Mouse (Mus musculus): ENCODE results near the gene Ube2l6. TPM values are rescaled to one million over a fixed set of nuclear protein-coding genes. Genes with fewer than 3 reads are reported as not detected.

Gene Ube2l6
- polyA plus RNA-seq, 1 experiment from 2014 or later, result 18.6 TPM

DNA sequence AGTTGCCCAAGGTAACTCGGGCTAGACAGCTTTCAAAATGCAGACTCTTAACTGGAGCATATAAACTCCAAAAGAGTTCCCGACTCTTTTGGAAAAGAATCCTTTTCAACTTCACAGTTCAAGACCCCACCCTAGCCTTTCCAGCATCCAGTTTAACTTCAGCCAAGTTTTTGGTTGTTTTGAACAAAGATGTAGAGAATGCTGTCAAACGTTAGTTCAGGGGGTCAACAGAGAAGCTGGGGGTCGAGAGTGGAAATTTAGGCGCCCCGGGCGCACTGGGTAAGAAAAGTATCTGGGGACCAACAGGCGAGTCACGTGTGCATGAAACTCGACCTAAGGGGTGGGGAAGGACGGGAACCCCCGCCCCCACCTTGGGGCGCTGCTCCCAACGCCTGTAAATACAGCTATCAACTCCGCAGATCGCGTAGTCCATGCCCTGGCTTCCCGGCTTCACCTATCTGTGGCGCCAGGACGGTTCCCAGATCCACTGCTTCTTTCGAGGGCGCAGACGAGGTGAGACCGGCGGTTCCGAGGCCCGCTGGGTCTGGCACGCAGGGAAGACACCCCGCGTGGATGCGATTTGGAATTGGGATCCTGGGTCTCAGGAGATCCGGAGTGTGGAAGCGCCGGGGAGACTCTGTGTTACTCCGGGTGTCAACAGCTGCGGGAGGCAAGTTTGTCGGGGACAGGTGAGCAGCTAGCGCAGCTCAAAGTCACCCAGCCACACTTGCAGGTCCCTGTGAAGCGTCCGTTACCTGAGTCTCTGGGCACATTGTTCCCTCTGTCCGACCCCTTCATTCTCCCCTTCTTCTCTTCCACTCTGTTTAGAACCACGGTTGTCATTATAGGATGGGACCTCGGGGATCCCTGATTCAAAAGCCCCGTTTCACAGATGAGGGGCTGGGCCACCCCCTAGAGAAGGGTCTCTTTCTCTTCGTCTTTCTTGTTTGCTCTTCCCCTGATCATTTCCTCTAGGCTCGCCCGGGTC, 40.7 kb downstream of the Ube2l6 start:
- ATAC-seq (ENCODE audit: low FRiP score), result peak; percentile 19; the same call in 1 of the 2 replicates
- Histone ChIP-seq H3K4me3 (replicated peaks; ENCODE audit: low read length) (peak overlapping the region; percentile 44), H3K27ac (no peak overlapping the region), H3K4me1 (replicated peaks; ENCODE audit: control insufficient read depth, insufficient read depth, low read length) (peaks cover 8% of the 10 kb centered on the region; the same call in 1 of the 2 replicates), H3K36me3 (replicated peaks; ENCODE audit: control insufficient read depth, insufficient read depth) (no peaks in the 10 kb centered on the region), H3K27me3 (ENCODE audit: control insufficient read depth, insufficient read depth, low read length) (peaks cover 46% of the 10 kb centered on the region), H3K9ac (peak overlapping the region; percentile 41), H3K4me2 (replicated peaks) (peak overlapping the region; percentile 93), H3K9me3 (ENCODE audit: control insufficient read depth, low read length) (no peaks in the 10 kb centered on the region)
- no peak for DNase-seq (ENCODE audit: low spot score)
- WGBS, result under 1% methylated on average over 47 of the region's 47 CpGs

GRCm38 (mm10) chr2:84840016-84840747, 41.6 kb downstream of the Ube2l6 start:
- WGBS, result under 1% methylated on average over 54 of the region's 54 CpGs
- peaks cover 46% of the 10 kb centered on the region for H3K27me3 ChIP-seq (ENCODE audit: control insufficient read depth, insufficient read depth, low read length)

DNA sequence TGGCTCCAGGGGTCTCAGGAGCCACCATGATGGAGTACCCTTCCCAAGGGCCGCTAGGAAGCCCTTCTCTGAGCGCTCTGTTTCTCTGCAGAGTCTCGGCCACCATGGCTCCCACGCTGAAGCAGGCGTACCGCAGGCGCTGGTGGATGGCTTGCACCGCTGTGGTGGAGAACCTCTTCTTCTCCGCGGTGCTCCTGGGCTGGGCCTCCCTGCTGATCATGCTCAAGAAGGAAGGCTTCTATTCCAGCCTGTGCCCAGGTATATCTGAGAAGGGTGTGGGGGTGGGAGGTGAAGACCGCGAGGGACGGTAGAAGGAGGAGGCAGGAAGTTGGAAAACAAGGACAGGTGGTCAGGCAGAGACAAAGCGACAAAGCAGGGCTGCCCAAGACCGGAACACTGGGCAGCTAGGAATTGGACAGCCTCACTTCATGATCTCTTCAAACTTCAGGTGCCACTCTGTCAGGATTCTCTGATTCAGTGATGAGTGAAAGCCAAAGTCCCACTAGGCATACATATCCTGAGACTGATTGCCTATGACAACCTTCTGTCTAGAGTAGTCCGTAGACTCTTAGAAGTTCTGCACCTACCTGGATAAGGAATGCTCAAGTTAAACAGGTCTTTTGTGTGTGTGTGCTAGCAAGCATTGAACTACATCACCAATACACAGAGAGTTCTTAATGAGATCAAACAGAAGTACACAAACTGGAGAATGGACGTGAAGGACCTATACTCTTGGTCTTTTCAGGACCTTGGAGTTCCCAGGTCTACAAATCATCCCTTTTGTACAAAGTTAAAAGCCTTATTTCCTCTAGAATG, 42.3 kb downstream of the Ube2l6 start:
- ATAC-seq (ENCODE audit: low FRiP score) (peak; percentile 15; the same call in 1 of the 2 replicates), DNase-seq (ENCODE audit: low spot score) (no peak)
- Histone ChIP-seq H3K4me3 (replicated peaks; ENCODE audit: low read length) (peak overlapping the region; percentile 44), H3K4me1 (replicated peaks; ENCODE audit: control insufficient read depth, insufficient read depth, low read length) (peaks cover 8% of the 10 kb centered on the region; the same call in 1 of the 2 replicates), H3K27me3 (ENCODE audit: control insufficient read depth, insufficient read depth, low read length) (peaks cover 46% of the 10 kb centered on the region), H3K4me2 (replicated peaks) (peak overlapping the region; percentile 93), H3K9ac (peak overlapping the region; percentile 41), H3K27ac (no peak overlapping the region), H3K9me3 (ENCODE audit: control insufficient read depth, low read length) (no peaks in the 10 kb centered on the region), H3K36me3 (replicated peaks; ENCODE audit: control insufficient read depth, insufficient read depth) (no peaks in the 10 kb centered on the region)
- WGBS, result 10% methylated on average over 17 of the region's 17 CpGs

More at GRCm38 (mm10) chr2:84840016-84840747, 41.6 kb downstream of the Ube2l6 start:
- H3K4me1 ChIP-seq (replicated peaks; ENCODE audit: control insufficient read depth, insufficient read depth, low read length), result peaks cover 8% of the 10 kb centered on the region; the same call in 1 of the 2 replicates
- H3K4me2 ChIP-seq (replicated peaks), result peak overlapping the region; percentile 93
- ATAC-seq (ENCODE audit: low FRiP score), result peak; percentile 80
- DNase-seq (ENCODE audit: low spot score), result peak; percentile 56
- H3K27ac ChIP-seq, result no peak overlapping the region
- no peaks in the 10 kb centered on the region for H3K36me3 ChIP-seq (replicated peaks; ENCODE audit: control insufficient read depth, insufficient read depth)
- peak overlapping the region; percentile 41 for H3K9ac ChIP-seq
- no peaks in the 10 kb centered on the region for H3K9me3 ChIP-seq (ENCODE audit: control insufficient read depth, low read length)
- peak overlapping the region; percentile 44 for H3K4me3 ChIP-seq (replicated peaks; ENCODE audit: low read length)

GRCm38 (mm10) chr2:84841905-84842304, 43.3 kb downstream of the Ube2l6 start:
- DNase-seq (ENCODE audit: low spot score) (no peak), ATAC-seq (ENCODE audit: low FRiP score) (no peak)
- no peaks in the 10 kb centered on the region for H3K36me3 ChIP-seq (replicated peaks; ENCODE audit: control insufficient read depth, insufficient read depth)
- no peak overlapping the region for H3K27ac ChIP-seq
- no peak overlapping the region for H3K9ac ChIP-seq
- H3K4me1 ChIP-seq (replicated peaks; ENCODE audit: control insufficient read depth, insufficient read depth, low read length), result peaks cover 8% of the 10 kb centered on the region; the same call in 1 of the 2 replicates
- H3K27me3 ChIP-seq (ENCODE audit: control insufficient read depth, insufficient read depth, low read length), result peaks cover 46% of the 10 kb centered on the region
- no peaks in the 10 kb centered on the region for H3K9me3 ChIP-seq (ENCODE audit: control insufficient read depth, low read length)
- H3K4me2 ChIP-seq (replicated peaks), result no peak overlapping the region
- H3K4me3 ChIP-seq (replicated peaks; ENCODE audit: low read length), result no peak overlapping the region

GRCm38 (mm10) chr2:84843654-84844053, 45.0 kb downstream of the Ube2l6 start:
- 81% methylated on average over 6 of the region's 6 CpGs for WGBS
- Histone ChIP-seq H3K4me1 (replicated peaks; ENCODE audit: control insufficient read depth, insufficient read depth, low read length) (peaks cover 8% of the 10 kb centered on the region; the same call in 1 of the 2 replicates), H3K4me3 (replicated peaks; ENCODE audit: low read length) (no peak overlapping the region), H3K4me2 (replicated peaks) (no peak overlapping the region), H3K9me3 (ENCODE audit: control insufficient read depth, low read length) (no peaks in the 10 kb centered on the region), H3K9ac (no peak overlapping the region), H3K36me3 (replicated peaks; ENCODE audit: control insufficient read depth, insufficient read depth) (no peaks in the 10 kb centered on the region), H3K27me3 (ENCODE audit: control insufficient read depth, insufficient read depth, low read length) (peaks cover 30% of the 10 kb centered on the region), H3K27ac (no peak overlapping the region)
- DNase-seq (ENCODE audit: low spot score) (no peak), ATAC-seq (ENCODE audit: low FRiP score) (no peak)

DNA sequence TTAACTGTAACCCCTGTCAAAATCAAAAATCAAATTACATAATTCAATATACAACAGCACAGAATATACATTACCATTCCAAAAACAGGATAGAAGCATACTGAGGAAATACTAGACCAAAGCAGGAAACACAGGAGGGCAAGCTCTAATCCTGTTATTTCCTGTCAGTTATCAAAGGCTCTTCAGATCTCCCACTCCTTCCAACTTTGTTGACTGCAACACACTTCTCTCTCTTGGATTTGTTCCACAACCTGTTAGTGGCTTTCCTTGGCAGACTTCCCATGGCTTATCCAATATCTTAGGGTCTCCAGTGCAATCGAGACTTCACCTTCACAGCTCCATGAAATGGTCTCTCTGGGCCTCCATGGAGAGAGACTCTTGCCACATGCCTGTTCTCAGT, 46.6 kb downstream of the Ube2l6 start:
- H3K9me3 ChIP-seq (ENCODE audit: control insufficient read depth, low read length), result no peaks in the 10 kb centered on the region
- H3K4me3 ChIP-seq (replicated peaks; ENCODE audit: low read length), result no peak overlapping the region
- H3K36me3 ChIP-seq (replicated peaks; ENCODE audit: control insufficient read depth, insufficient read depth), result no peaks in the 10 kb centered on the region
- no peak overlapping the region for H3K9ac ChIP-seq
- no peak for ATAC-seq (ENCODE audit: low FRiP score)
- no peak for DNase-seq (ENCODE audit: low spot score)
- H3K27me3 ChIP-seq (ENCODE audit: control insufficient read depth, insufficient read depth, low read length), result peaks cover 16% of the 10 kb centered on the region
- no peak overlapping the region for H3K4me2 ChIP-seq (replicated peaks)
- H3K4me1 ChIP-seq (replicated peaks; ENCODE audit: control insufficient read depth, insufficient read depth, low read length), result no peaks in the 10 kb centered on the region; the same call in 1 of the 2 replicates
- no peak overlapping the region for H3K27ac ChIP-seq
- WGBS, result 71% methylated on average over 1 of the region's 1 CpGs

GRCm38 (mm10) chr2:84850407-84851129, 51.9 kb downstream of the Ube2l6 start:
- no peak overlapping the region for H3K9ac ChIP-seq
- 70% methylated on average over 7 of the region's 7 CpGs for WGBS
- H3K36me3 ChIP-seq (replicated peaks; ENCODE audit: control insufficient read depth, insufficient read depth), result no peaks in the 10 kb centered on the region
- H3K4me1 ChIP-seq (replicated peaks; ENCODE audit: control insufficient read depth, insufficient read depth, low read length), result 0 out of 2 replicates have a peak, but pooled peaks cover 5% of the 10 kb centered on the region
- no peaks in the 10 kb centered on the region for H3K9me3 ChIP-seq (ENCODE audit: control insufficient read depth, low read length)
- no peaks in the 10 kb centered on the region for H3K27me3 ChIP-seq (ENCODE audit: control insufficient read depth, insufficient read depth, low read length)
- ATAC-seq (ENCODE audit: low FRiP score) (no peak), DNase-seq (ENCODE audit: low spot score) (no peak)
- H3K27ac ChIP-seq, result no peak overlapping the region
- no peak overlapping the region for H3K4me3 ChIP-seq (replicated peaks; ENCODE audit: low read length)
- H3K4me2 ChIP-seq (replicated peaks), result no peak overlapping the region; the same call in 1 of the 2 replicates
